Mouse (Mus musculus) ES-Bruce4 (cell line): ENCODE data around the gene Egflam. TPM values are rescaled to one million over a fixed set of nuclear protein-coding genes. Genes with fewer than 3 reads are reported as not detected.

Experiments used
- H3K27ac ChIP-seq: 2 replicates; pipeline ENCODE4 v1.5.1; 2012; ENCODE audit warnings: low read length, inconsistent platforms; ENCODE audit not compliant: insufficient read depth
- H3K27me3 ChIP-seq: 2 replicates; pipeline ENCODE4 v1.6.1; 2012; ENCODE audit warnings: mild to moderate bottlenecking, low read length, inconsistent platforms; ENCODE audit not compliant: control insufficient read depth, poor library complexity, insufficient read depth, severe bottlenecking
- H3K36me3 ChIP-seq: 2 replicates; pipeline ENCODE4 v1.6.1; 2012; ENCODE audit warnings: inconsistent platforms, mild to moderate bottlenecking, low read length, moderate library complexity; ENCODE audit not compliant: control insufficient read depth, poor library complexity, insufficient read depth, severe bottlenecking
- H3K4me1 ChIP-seq: one replicate; pipeline ENCODE4 v1.8.1; 2011; ENCODE audit warnings: low read length; ENCODE audit not compliant: control insufficient read depth, insufficient read depth
- H3K4me3 ChIP-seq: 2 replicates; pipeline ENCODE4 v1.5.1; 2011; ENCODE audit warnings: low read depth, mild to moderate bottlenecking, low read length
- H3K9ac ChIP-seq: 2 replicates; pipeline ENCODE4 v1.6.1; 2012; ENCODE audit warnings: low read depth, mild to moderate bottlenecking, inconsistent platforms; ENCODE audit not compliant: poor library complexity, severe bottlenecking
- H3K9me3 ChIP-seq: replicated peaks from 2 replicates; pipeline ENCODE4 v1.6.1; 2012; ENCODE audit warnings: mild to moderate bottlenecking, low read length, inconsistent platforms; ENCODE audit not compliant: control insufficient read depth, poor library complexity, insufficient read depth, severe bottlenecking
- CTCF ChIP-seq: IDR thresholded peaks from one replicate; pipeline ENCODE4 v1.8.1; 2011; ENCODE audit warnings: low read depth, low read length
- EP300 ChIP-seq: IDR thresholded peaks from 2 replicates; pipeline ENCODE4 v1.6.1; 2011; ENCODE audit warnings: low read depth, low read length; ENCODE audit not compliant: insufficient read depth
- POLR2A ChIP-seq: IDR thresholded peaks from one replicate; pipeline ENCODE4 v1.8.1; 2011; ENCODE audit warnings: low read length; ENCODE audit not compliant: insufficient read depth
- polyA plus RNA-seq: library from polyadenylated mRNA; stranded (reverse); fragments of >200 nt; gene quantifications from 2 replicates; pipeline ENCODE4 v1.2.4, GENCODE M21; 2011; ENCODE audit warnings: low read depth; ENCODE audit not compliant: missing spikeins, insufficient read depth, insufficient read length

The Egflam gene
- polyA plus RNA-seq, 1 experiment = 1.8 TPM

- Histone ChIP-seq H3K4me3 (no peak overlapping the region), H3K27me3 (no peaks in the 10 kb centered on the region), H3K9ac (no peak overlapping the region), H3K36me3 (no peaks in the 10 kb centered on the region), H3K27ac (no peak overlapping the region), H3K9me3 (peaks cover 17% of the 10 kb centered on the region), H3K4me1 (no peaks in the 10 kb centered on the region)
- TF ChIP-seq CTCF (no peak), POLR2A (no peak), EP300 (no peak)
Measured at GRCm38 (mm10) chr15:7253326-7253725, 144.9 kb downstream of the Egflam start.

GRCm38 (mm10) chr15:7252106-7252636 lies 146.0 kb downstream of the Egflam start:
- TF ChIP-seq POLR2A (no peak), EP300 (no peak), CTCF (no peak)
- no peaks in the 10 kb centered on the region for H3K27me3 ChIP-seq
- H3K36me3 ChIP-seq = no peaks in the 10 kb centered on the region
- no peak overlapping the region for H3K4me3 ChIP-seq
- H3K9ac ChIP-seq = no peak overlapping the region
- H3K4me1 ChIP-seq = no peaks in the 10 kb centered on the region
- H3K27ac ChIP-seq = no peak overlapping the region
- peaks cover 18% of the 10 kb centered on the region for H3K9me3 ChIP-seq

GRCm38 (mm10) chr15:7251042-7251441 lies 147.2 kb downstream of the Egflam start:
- Histone ChIP-seq H3K27me3 (no peaks in the 10 kb centered on the region), H3K36me3 (no peaks in the 10 kb centered on the region), H3K27ac (no peak overlapping the region), H3K9ac (no peak overlapping the region), H3K4me3 (no peak overlapping the region), H3K4me1 (no peaks in the 10 kb centered on the region), H3K9me3 (peaks cover 18% of the 10 kb centered on the region)
- TF ChIP-seq POLR2A (no peak), EP300 (no peak), CTCF (no peak)

GRCm38 (mm10) chr15:7249216-7249615 lies 149.0 kb downstream of the Egflam start:
- H3K9me3 ChIP-seq = peaks cover 18% of the 10 kb centered on the region
- no peaks in the 10 kb centered on the region for H3K4me1 ChIP-seq
- no peak overlapping the region for H3K4me3 ChIP-seq
- H3K27me3 ChIP-seq = no peaks in the 10 kb centered on the region
- no peaks in the 10 kb centered on the region for H3K36me3 ChIP-seq
- no peak overlapping the region for H3K9ac ChIP-seq
- H3K27ac ChIP-seq = no peak overlapping the region
- TF ChIP-seq CTCF (no peak), EP300 (no peak), POLR2A (no peak)

GRCm38 (mm10) chr15:7247321-7247720 lies 150.9 kb downstream of the Egflam start:
- Histone ChIP-seq H3K36me3 (no peaks in the 10 kb centered on the region), H3K4me1 (no peaks in the 10 kb centered on the region), H3K27me3 (no peaks in the 10 kb centered on the region), H3K9me3 (peaks cover 18% of the 10 kb centered on the region), H3K9ac (no peak overlapping the region), H3K4me3 (no peak overlapping the region), H3K27ac (no peak overlapping the region)
- no peak for TF ChIP-seq EP300
- no peak for TF ChIP-seq POLR2A
- no peak for TF ChIP-seq CTCF

- H3K27me3 ChIP-seq = no peaks in the 10 kb centered on the region
- no peaks in the 10 kb centered on the region for H3K36me3 ChIP-seq
- no peak for TF ChIP-seq POLR2A
- no peak for TF ChIP-seq CTCF
- no peak for TF ChIP-seq EP300
- H3K4me1 ChIP-seq = no peaks in the 10 kb centered on the region
- H3K9ac ChIP-seq = no peak overlapping the region
- H3K27ac ChIP-seq = no peak overlapping the region
- H3K4me3 ChIP-seq = no peak overlapping the region
- H3K9me3 ChIP-seq = no peaks in the 10 kb centered on the region
Measured at GRCm38 (mm10) chr15:7242161-7242850, 155.9 kb downstream of the Egflam start.
